Mouse (Mus musculus): ENCODE results near the gene Acot8.

GRCm38 (mm10) chr2:164781876-164782275, 22.8 kb downstream of the Acot8 start:
- TF ChIP-seq CTCF (IDR thresholded peaks at IDR 0.05; ENCODE audit: extremely low read depth, insufficient read depth, insufficient read length, insufficient replicate concordance), result no peak
- no peak for TF ChIP-seq POLR2A (IDR thresholded peaks at IDR 0.05; ENCODE audit: low read depth, low read length)

All from spleen, adult 2 months (tissue).